ENCODE assay signal across 9 mouse cellular contexts in the genomic region with DNA sequence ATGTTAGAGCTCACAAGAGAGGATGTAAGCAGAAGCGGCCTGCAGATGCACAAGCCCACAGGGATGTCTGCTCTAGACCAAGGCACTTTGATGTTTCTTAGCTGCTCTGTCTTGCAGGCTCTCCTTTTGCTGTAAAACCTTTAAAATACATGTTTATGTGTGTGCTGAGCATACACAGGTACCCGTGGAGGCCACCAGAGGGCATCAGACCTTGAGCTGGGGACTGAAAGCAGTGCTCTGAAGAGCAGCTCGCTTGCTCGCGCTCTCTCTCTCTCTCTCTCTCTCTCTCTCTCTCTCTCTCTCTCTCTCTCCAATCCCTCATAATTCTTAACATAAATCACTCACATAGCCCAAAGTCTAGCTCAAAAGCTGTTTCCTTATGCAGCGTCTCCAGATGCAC. TPM values are rescaled to one million over a fixed set of nuclear protein-coding genes. Genes with fewer than 3 reads are reported as not detected.
DNase-seq lines count a peak whose midpoint lies in the region; ATAC-seq and TF ChIP-seq lines count a peak whose summit lies in the region.
"Had no signal": no experiment of that assay in that cellular context is flagged by ENCODE, and none has a peak within 500 bp of the region (broad histone marks: within the 10 kb centered on the region; RNA-seq: fewer than 3 reads in every experiment).

No protein-coding gene starts in this region.

- no peak for TF ChIP-seq POLR2A in cerebellum, adult 2 months (IDR thresholded peaks at IDR 0.05; ENCODE audit: borderline replicate concordance, insufficient read depth, low read length)
- TF ChIP-seq POLR2A in lung, adult 2 months (IDR thresholded peaks at IDR 0.05; ENCODE audit: borderline replicate concordance, extremely low read depth, low read depth, low read length): no peak

- H3K9ac ChIP-seq in intestine, embryonic 16.5 days (ENCODE audit: low read depth, low read length): no peak overlapping the region
- H3K9ac ChIP-seq: hindbrain, embryonic 15.5 days had no signal

- H3K4me2 ChIP-seq in intestine, embryonic 16.5 days (ENCODE audit: low read depth, low read length): no peak overlapping the region
- H3K4me2 ChIP-seq: hindbrain, embryonic 15.5 days had no signal

- WGBS in cerebellum, adult 2 months: 78% methylated on average over 6 of the region's 6 CpGs
- 76% methylated on average over 6 of the region's 6 CpGs for WGBS in lung, adult 2 months
- 70% methylated on average over 6 of the region's 6 CpGs for WGBS in heart, embryonic 10.5 days
- WGBS in intestine, embryonic 16.5 days: 71% methylated on average over 6 of the region's 6 CpGs

- no peak for DNase-seq in cerebellum, adult 2 months
- no peak for DNase-seq in cerebellum, adult 11-12 months
- peak; percentile 19 for DNase-seq in lung, adult 2 months
- DNase-seq in lung, postnatal 25 days (ENCODE audit: low spot score): no peak
- peak; percentile 47 for DNase-seq in embryo, embryonic 11 days
- peak; percentile 13 to 29 for DNase-seq in thymus, adult 18-20 months
- no peak for DNase-seq in heart, embryonic 10.5 days (ENCODE audit: low spot score)

- no peaks in the 10 kb centered on the region for H3K4me1 ChIP-seq in cerebellum, adult 2 months (ENCODE audit: control insufficient read depth, insufficient read depth, low read length)
- H3K4me1 ChIP-seq in lung, adult 2 months (ENCODE audit: control insufficient read depth, insufficient read depth, low read length): peaks cover 14% of the 10 kb centered on the region
- no peaks in the 10 kb centered on the region; the same call in 1 of the 2 replicates for H3K4me1 ChIP-seq in heart, embryonic 10.5 days
- no peaks in the 10 kb centered on the region for H3K4me1 ChIP-seq in intestine, embryonic 16.5 days (ENCODE audit: control insufficient read depth, insufficient read depth, low read length)

- H3K4me3 ChIP-seq in cerebellum, adult 2 months (replicated peaks; ENCODE audit: insufficient read depth, low read depth, low read length): no peak overlapping the region
- H3K4me3 ChIP-seq in lung, adult 2 months (replicated peaks; ENCODE audit: extremely low read depth, low read depth, low read length): no peak overlapping the region
- no peak overlapping the region for H3K4me3 ChIP-seq in heart, embryonic 10.5 days
- no peak overlapping the region for H3K4me3 ChIP-seq in intestine, embryonic 16.5 days (ENCODE audit: low read length)
- H3K4me3 ChIP-seq: hindbrain, embryonic 15.5 days had no signal

- ATAC-seq in intestine, embryonic 16.5 days: no peak

- no peak overlapping the region for H3K27ac ChIP-seq in cerebellum, adult 2 months (ENCODE audit: insufficient read depth, low read length)
- no peak overlapping the region for H3K27ac ChIP-seq in heart, embryonic 10.5 days
- no peak overlapping the region for H3K27ac ChIP-seq in intestine, embryonic 16.5 days (ENCODE audit: low read length)
- H3K27ac ChIP-seq: hindbrain, embryonic 15.5 days had no signal

- peaks cover 66% of the 10 kb centered on the region for H3K36me3 ChIP-seq in heart, embryonic 10.5 days
- H3K36me3 ChIP-seq in intestine, embryonic 16.5 days (ENCODE audit: control insufficient read depth, insufficient read depth, low read length): peaks cover 3% of the 10 kb centered on the region; the same call in 1 of the 2 replicates

- peak; percentile 36; the same call in 1 of the 2 replicates for TF ChIP-seq CTCF in cerebellum, adult 2 months (IDR thresholded peaks at IDR 0.05; ENCODE audit: borderline replicate concordance, insufficient read depth, low read depth, low read length)
- TF ChIP-seq CTCF in lung, adult 2 months (IDR thresholded peaks at IDR 0.05; ENCODE audit: insufficient read depth, low read length): peak; percentile 59

- H3K9me3 ChIP-seq in heart, embryonic 10.5 days: no peaks in the 10 kb centered on the region
- H3K9me3 ChIP-seq in intestine, embryonic 16.5 days (ENCODE audit: control insufficient read depth, low read length): no peaks in the 10 kb centered on the region
- H3K9me3 ChIP-seq: hindbrain, embryonic 15.5 days had no signal

- no peaks in the 10 kb centered on the region for H3K27me3 ChIP-seq in cerebellum, adult 2 months (ENCODE audit: control insufficient read depth, insufficient read depth, low read length)
- H3K27me3 ChIP-seq in heart, embryonic 10.5 days (ENCODE audit: insufficient read depth, poor library complexity, severe bottlenecking): no peaks in the 10 kb centered on the region
- no peaks in the 10 kb centered on the region for H3K27me3 ChIP-seq in intestine, embryonic 16.5 days (replicated peaks; ENCODE audit: control insufficient read depth, insufficient read depth, low read length)
- H3K27me3 ChIP-seq: hindbrain, embryonic 15.5 days had no signal

RNA-seq across cellular contexts. Expression of gene Gosr1, which starts 24.3 kb away (rescaled TPM):
- 31.9 and 34.3 TPM in 2 replicates for polyA plus RNA-seq in cerebellum, adult 2 months (2012; rRNA removed)
- 14.3 and 21.2 TPM in 2 replicates for polyA plus RNA-seq in lung, adult 2 months (2012; rRNA removed)
- 20.9 and 26.5 TPM in 2 replicates for polyA plus RNA-seq in heart, embryonic 10.5 days (2016; fragmentation: Nextera tagmentation; extraction: Ambion mirVana)
- polyA plus RNA-seq in intestine, embryonic 16.5 days (2015; fragmentation: Nextera tagmentation; extraction: Ambion mirVana): 28.5 and 30.3 TPM in 2 replicates

RNA-seq across cellular contexts. Expression of gene Trarg1, which starts 59.5 kb away (rescaled TPM):
- 0.21 and 0.38 TPM in 2 replicates for polyA plus RNA-seq in cerebellum, adult 2 months (2012; rRNA removed)
- polyA plus RNA-seq in lung, adult 2 months (2012; rRNA removed): 5.3 and 7.5 TPM in 2 replicates
- 0.04 TPM in 1 of 2 replicates, not detected in the other for polyA plus RNA-seq in heart, embryonic 10.5 days (2016; fragmentation: Nextera tagmentation; extraction: Ambion mirVana)
- 0.66 and 0.94 TPM in 2 replicates for polyA plus RNA-seq in intestine, embryonic 16.5 days (2015; fragmentation: Nextera tagmentation; extraction: Ambion mirVana)

Comparison
In these comparisons a context has a peak if more than half of its experiments do, and no peak if none do; other contexts are left out.
1. DNase-seq: peak in lung, adult 2 months (single experiment), embryo, embryonic 11 days (single experiment) and thymus, adult 18-20 months (2 of 2); none in cerebellum, adult 2 months (0 of 2), cerebellum, adult 11-12 months (single experiment), lung, postnatal 25 days (single experiment) and heart, embryonic 10.5 days (single experiment).